Mouse (Mus musculus) ES-E14 (cell line): ENCODE results near the gene Ebf1.

Source experiments
- HCFC1 ChIP-seq: IDR thresholded peaks from 2 replicates; pipeline ENCODE4 v1.6.1; 2012; ENCODE audit warnings: low read length, inconsistent platforms, borderline replicate concordance; ENCODE audit not compliant: insufficient read depth
- MAFK ChIP-seq: IDR thresholded peaks from 2 replicates; pipeline ENCODE4 v1.6.1; 2014; ENCODE audit warnings: mild to moderate bottlenecking, low read depth, low read length, inconsistent platforms; ENCODE audit not compliant: insufficient read depth
- ZC3H11A ChIP-seq: IDR thresholded peaks from 2 replicates; pipeline ENCODE4 v1.6.1; 2012; ENCODE audit warnings: low read depth, mild to moderate bottlenecking, inconsistent platforms, low read length, borderline replicate concordance

- TF ChIP-seq HCFC1 (no peak), ZC3H11A (no peak), MAFK (no peak)
Observed at GRCm38 (mm10) chr11:44795767-44796166, 178.7 kb downstream of the Ebf1 start.
